Mouse (Mus musculus) liver, embryonic 13.5 days (tissue): Measurements from ENCODE around the gene Slc47a2. TPM values are rescaled to one million over a fixed set of nuclear protein-coding genes. Genes with fewer than 3 reads are reported as not detected.

ENCODE experiments used
- ATAC-seq: fragments of 200-750 bp; cut with Nextera tagmentation; 2 replicates; pipeline ENCODE4 v1.8.0; 2017; ENCODE audit warnings: low read depth, mild to moderate bottlenecking, moderate number of reproducible peaks, moderate library complexity
- DNase-seq: peaks from one replicate; pipeline ENCODE4 v3.0.0; 2022
- H3K27ac ChIP-seq: fragments of 300-500 bp; sonication (generic); 2 replicates; pipeline ENCODE4 v1.5.1; 2015; ENCODE audit warnings: moderate library complexity, mild to moderate bottlenecking, inconsistent platforms
- H3K27me3 ChIP-seq: fragments of 300-500 bp; sonication (generic); 2 replicates; pipeline ENCODE4 v1.6.1; 2015; ENCODE audit warnings: mild to moderate bottlenecking, inconsistent platforms
- H3K36me3 ChIP-seq: fragments of 300-500 bp; sonication (generic); 2 replicates; pipeline ENCODE4 v1.6.1; 2015; ENCODE audit warnings: mild to moderate bottlenecking, inconsistent platforms
- H3K4me1 ChIP-seq: fragments of 300-500 bp; sonication (generic); replicated peaks from 2 replicates; pipeline ENCODE4 v1.6.1; 2015; ENCODE audit warnings: inconsistent platforms
- H3K4me2 ChIP-seq: fragments of 300-500 bp; sonication (generic); 2 replicates; pipeline ENCODE4 v1.6.1; 2015; ENCODE audit warnings: inconsistent platforms, mild to moderate bottlenecking, moderate library complexity
- H3K4me3 ChIP-seq: fragments of 300-500 bp; sonication (generic); replicated peaks from 2 replicates; pipeline ENCODE4 v1.5.1; 2015; ENCODE audit warnings: mild to moderate bottlenecking, inconsistent platforms
- H3K9ac ChIP-seq: fragments of 300-500 bp; sonication (generic); 2 replicates; pipeline ENCODE4 v1.6.1; 2015; ENCODE audit warnings: mild to moderate bottlenecking, inconsistent platforms
- H3K9me3 ChIP-seq: fragments of 300-500 bp; sonication (generic); replicated peaks from 2 replicates; pipeline ENCODE4 v1.6.1; 2016; ENCODE audit warnings: inconsistent platforms
- WGBS: fragments of 180-500 bp; shearing (Covaris S2); methylation state at CpG from one replicate; pipeline ENCODE4 v1.1.7; 2015; ENCODE audit not compliant: insufficient replicate concordance; 5-methylcytosine and 5-hydroxymethylcytosine counted together
- polyA plus RNA-seq: library from polyadenylated mRNA; unstranded; fragments of >200 nt; fragmentation: Nextera tagmentation; extraction: Ambion mirVana; gene quantifications from 2 replicates; pipeline ENCODE4 v1.2.1, GENCODE M21; 2015

Slc47a2 gene
- polyA plus RNA-seq, result 0.06 and 0.09 TPM in 2 replicates

DNA sequence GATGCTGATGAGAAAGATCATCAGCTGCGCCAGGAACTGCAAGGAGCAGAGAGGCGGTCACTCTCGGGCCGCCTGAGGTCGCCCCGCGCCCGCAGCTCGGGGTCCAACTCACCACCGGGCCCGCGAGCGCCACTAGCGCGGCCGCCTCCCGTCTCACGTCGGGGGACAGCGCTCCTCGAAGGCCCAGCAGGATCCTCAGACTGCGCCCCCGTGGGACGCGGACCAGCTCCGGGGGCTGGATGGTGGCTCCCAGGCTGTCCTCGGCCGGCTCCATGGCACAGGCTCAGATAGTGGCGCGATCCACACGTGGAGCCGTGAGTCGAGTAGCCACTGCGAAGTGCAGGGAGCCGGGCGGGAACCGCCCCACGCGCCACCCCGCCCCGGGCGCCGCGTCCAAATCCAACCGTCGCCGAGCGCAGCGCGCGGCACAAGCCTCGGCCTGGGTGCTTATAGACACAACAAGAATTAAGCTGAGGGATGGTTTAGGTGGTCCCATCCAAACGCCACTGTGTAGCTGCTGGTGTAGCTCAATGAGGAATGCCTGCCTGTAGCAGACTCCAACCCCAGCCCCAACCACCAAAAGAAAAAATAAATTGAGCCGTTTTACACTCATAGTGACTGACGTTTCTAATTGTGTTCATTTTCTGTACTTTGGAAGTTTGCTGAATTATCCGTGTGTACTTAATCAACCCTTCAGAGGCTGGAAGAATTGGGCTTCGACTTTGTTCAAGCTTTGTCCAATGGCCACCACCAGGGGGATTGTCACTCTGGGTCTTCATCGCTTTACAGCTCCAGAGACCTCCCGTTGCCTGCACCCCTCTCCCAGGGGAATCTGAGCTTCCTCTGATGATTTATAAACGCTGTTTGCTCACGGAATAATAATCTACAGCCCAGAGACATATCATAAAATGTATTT, at the start of gene Slc47a2:
Slc47a2 (minus strand) TSS at position 356 of the 916 bp plus-strand sequence.
- WGBS, result 5% methylated on average over 61 of the region's 61 CpGs
- Histone ChIP-seq H3K36me3 (no peaks in the 10 kb centered on the region), H3K27ac (no peak within 1 kb of the TSS), H3K9ac (no peak within 1 kb of the TSS), H3K9me3 (no peaks in the 10 kb centered on the region), H3K4me1 (peaks cover 5% of the 10 kb centered on the region; the same call in 1 of the 2 replicates), H3K4me2 (peak within 1 kb of the TSS; percentile 54), H3K4me3 (peak within 1 kb of the TSS; percentile 39), H3K27me3 (peaks cover 58% of the 10 kb centered on the region)
- DNase-seq (no peak), ATAC-seq (no peak)

DNA sequence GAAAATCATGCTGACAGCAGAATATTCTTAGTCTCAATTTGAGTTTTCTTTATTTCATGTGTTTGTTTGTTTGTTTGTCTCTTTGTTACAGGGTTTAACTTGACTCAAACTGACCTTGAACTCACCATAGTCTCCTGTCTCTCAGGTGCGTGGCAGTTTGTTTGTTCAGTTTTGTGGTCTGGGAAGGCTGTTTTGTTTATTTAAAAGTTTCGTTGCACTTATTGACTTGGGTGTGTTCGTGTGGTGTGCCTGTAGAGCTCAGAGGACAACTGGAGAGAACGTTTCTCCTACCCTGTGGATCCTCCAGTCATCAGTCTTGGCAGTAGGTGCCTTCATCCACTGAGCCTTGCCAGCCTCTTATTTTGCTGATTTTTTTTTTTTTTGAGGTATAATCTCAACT, 46.3 kb upstream of the Slc47a2 start:
- Histone ChIP-seq H3K4me2 (no peak overlapping the region), H3K27me3 (no peaks in the 10 kb centered on the region), H3K27ac (no peak overlapping the region), H3K9ac (no peak overlapping the region), H3K9me3 (no peaks in the 10 kb centered on the region), H3K4me3 (no peak overlapping the region), H3K4me1 (no peaks in the 10 kb centered on the region), H3K36me3 (no peaks in the 10 kb centered on the region)
- ATAC-seq, result no peak
- 45% methylated on average over 4 of the region's 4 CpGs for WGBS
- no peak for DNase-seq

DNA sequence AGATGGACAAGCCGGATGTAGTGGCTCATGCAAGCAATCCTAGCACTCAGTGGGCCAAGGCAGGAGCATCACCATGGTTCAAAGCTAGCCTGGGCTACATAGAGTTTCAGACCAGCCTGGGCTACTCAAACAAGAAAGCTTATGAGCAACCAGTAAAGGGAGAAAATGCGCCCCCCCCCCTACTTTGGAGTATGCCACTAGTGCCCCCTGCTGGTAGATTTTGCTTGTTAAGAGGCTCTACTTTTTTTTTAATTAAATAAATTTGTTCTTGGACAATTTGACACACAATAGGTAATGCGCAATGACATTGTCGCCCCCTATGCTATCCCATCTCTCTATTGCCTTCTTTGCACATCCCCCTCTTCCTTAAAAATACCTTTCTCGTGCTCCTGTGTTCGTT, 45.4 kb upstream of the Slc47a2 start:
- H3K4me1 ChIP-seq, result no peaks in the 10 kb centered on the region
- DNase-seq (no peak), ATAC-seq (no peak)

DNA sequence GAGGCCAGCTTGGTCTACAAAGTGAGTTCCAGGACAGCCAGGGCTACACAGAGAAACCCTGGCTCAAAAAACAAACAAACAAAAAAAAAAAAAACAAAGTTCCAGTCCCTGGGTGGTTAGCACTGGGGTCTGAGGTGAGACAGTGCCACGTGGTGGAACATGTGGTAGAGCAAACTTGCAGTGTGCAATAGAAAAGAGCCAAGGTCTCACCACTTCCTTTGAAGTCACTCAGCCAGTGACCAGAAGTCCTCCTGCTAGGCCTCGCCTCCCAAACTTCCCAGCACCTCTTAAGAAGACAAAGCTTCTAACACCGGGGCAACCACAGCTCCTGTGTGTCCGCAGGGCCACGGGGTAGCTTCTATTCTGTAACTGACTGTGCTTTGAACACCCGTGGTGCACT, 44.6 kb upstream of the Slc47a2 start:
- WGBS, result 52% methylated on average over 6 of the region's 6 CpGs
- Histone ChIP-seq H3K9ac (no peak overlapping the region), H3K36me3 (no peaks in the 10 kb centered on the region), H3K9me3 (no peaks in the 10 kb centered on the region), H3K4me2 (no peak overlapping the region), H3K27me3 (0 out of 2 replicates have a peak, but pooled peaks cover 5% of the 10 kb centered on the region), H3K4me1 (no peaks in the 10 kb centered on the region), H3K27ac (no peak overlapping the region), H3K4me3 (no peak overlapping the region)
- no peak for ATAC-seq
- DNase-seq, result no peak

More for the DNA sequence above, 45.4 kb upstream of the Slc47a2 start:
- H3K9ac ChIP-seq, result no peak overlapping the region
- no peak overlapping the region for H3K4me3 ChIP-seq
- H3K9me3 ChIP-seq, result no peaks in the 10 kb centered on the region
- H3K36me3 ChIP-seq, result no peaks in the 10 kb centered on the region
- 0 out of 2 replicates have a peak, but pooled peaks cover 5% of the 10 kb centered on the region for H3K27me3 ChIP-seq
- H3K27ac ChIP-seq, result no peak overlapping the region
- WGBS, result 50% methylated on average over 6 of the region's 6 CpGs
- no peak overlapping the region for H3K4me2 ChIP-seq

DNA sequence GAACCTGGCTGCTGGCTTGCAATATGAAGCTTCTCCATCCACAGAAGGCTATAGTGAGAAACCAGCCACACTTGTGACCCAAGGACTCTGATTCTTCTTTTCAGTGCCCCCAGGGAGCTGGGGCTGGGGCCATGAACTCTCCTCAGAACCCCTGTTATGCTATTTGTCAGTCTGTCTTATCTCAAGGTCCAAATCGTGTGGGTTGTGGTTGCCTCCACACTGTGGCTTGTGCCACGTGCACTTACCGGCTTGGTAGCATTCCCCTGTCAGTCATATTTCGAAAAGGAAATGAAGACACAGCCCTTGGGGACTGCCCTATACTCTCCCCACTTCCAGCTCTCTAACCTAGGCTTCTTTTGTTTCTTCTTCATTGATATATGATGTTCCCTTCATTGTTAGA, 43.1 kb upstream of the Slc47a2 start:
- no peaks in the 10 kb centered on the region for H3K4me1 ChIP-seq
- 0 out of 2 replicates have a peak, but pooled peaks cover 5% of the 10 kb centered on the region for H3K27me3 ChIP-seq
- ATAC-seq (no peak), DNase-seq (no peak)
- no peaks in the 10 kb centered on the region for H3K9me3 ChIP-seq
- 16% methylated on average over 4 of the region's 4 CpGs for WGBS
- H3K4me3 ChIP-seq, result no peak overlapping the region
- H3K9ac ChIP-seq, result no peak overlapping the region
- no peak overlapping the region for H3K4me2 ChIP-seq
- no peak overlapping the region for H3K27ac ChIP-seq
- H3K36me3 ChIP-seq, result no peaks in the 10 kb centered on the region

DNA sequence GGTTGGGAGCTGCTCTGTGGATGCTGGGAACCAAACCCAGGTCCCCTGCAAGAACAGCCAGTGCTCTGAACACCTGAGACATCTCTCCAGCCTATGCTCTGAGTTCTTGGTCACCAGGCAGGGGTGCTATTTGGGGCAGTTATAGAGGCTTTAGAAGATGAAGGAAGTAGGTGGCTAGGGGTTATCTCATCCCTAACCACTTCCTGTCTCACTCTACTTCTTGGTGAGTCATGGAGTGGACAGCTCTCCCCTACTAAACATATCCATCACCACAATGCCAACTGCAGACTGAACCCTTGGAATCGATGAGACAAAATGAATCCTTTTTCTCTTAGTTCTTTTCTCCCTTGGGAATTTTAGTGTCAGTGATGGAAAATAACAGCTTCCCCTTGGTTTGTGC, 38.6 kb upstream of the Slc47a2 start:
- Histone ChIP-seq H3K36me3 (no peaks in the 10 kb centered on the region), H3K9me3 (no peaks in the 10 kb centered on the region), H3K27me3 (peaks cover 42% of the 10 kb centered on the region), H3K4me1 (0 out of 2 replicates have a peak, but pooled peaks cover 3% of the 10 kb centered on the region), H3K27ac (no peak overlapping the region), H3K9ac (no peak overlapping the region), H3K4me3 (no peak overlapping the region), H3K4me2 (no peak overlapping the region)
- ATAC-seq, result no peak
- no peak for DNase-seq
- 45% methylated on average over 1 of the region's 1 CpGs for WGBS

DNA sequence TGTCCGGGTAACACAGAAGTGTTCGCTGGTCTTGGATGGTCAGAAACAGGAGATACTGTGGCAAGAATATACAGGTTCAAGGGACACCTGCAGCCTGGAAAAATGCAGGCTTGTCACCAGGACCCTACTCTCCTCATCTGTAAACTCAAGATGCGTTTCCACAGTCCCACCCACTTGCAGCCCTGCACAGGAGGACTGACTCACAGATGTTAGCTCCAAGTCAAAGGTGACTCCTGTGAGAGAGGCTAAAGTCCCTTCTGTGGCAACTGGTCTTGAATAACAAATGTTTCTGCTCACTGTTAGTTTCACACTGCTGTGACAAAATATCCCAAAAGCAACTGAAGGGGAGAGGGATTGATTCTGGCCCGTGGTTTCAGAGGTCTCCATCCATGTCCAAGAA, 36.0 kb upstream of the Slc47a2 start:
- peaks cover 55% of the 10 kb centered on the region for H3K27me3 ChIP-seq
- no peak overlapping the region for H3K9ac ChIP-seq
- no peaks in the 10 kb centered on the region for H3K36me3 ChIP-seq
- ATAC-seq, result no peak
- no peak overlapping the region for H3K27ac ChIP-seq
- no peak overlapping the region for H3K4me3 ChIP-seq
- 50% methylated on average over 4 of the region's 4 CpGs for WGBS
- 0 out of 2 replicates have a peak, but pooled peaks cover 3% of the 10 kb centered on the region for H3K4me1 ChIP-seq
- H3K4me2 ChIP-seq, result no peak overlapping the region
- no peak for DNase-seq
- H3K9me3 ChIP-seq, result no peaks in the 10 kb centered on the region

DNA sequence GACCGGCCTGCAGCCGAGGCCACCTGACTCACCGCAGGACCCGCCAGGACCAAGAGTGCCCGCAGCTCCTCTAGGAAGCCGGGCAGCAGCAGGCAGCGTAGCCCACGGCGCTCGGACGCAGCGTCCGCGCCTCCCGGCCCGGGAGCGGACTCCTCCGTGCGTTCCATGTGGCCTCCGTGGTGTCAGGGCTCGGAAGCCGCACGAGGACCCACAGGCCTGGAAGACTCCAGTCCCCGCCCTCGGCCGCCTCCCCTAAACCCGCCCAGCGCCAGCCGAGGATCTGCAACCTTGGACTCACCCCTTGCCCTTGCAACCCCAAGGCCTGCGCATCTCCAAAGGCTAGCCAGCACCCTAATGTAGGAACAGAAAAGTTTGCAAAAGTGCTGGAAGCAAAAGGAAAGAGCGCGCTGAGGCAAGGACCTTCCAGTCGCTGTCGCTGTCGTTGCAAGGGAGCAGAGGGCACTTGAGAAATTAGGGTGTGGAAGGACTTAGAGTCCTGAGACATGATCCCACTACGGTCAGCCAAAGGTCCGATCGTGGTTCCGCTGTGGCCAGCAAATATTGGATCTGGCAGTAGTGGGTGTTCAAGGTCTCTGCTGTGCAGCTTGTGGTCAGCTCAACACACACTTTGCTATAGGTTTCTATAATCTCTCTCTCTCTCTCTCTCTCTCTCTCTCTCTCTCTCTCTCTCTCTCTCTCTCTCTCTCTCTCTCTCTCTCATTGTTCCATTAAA, 35.4 kb upstream of the Slc47a2 start, which contains the start of gene Slc47a1:
Slc47a1 (minus strand) TSS at position 465 of the 733 bp plus-strand sequence.
- Histone ChIP-seq H3K4me1 (0 out of 2 replicates have a peak, but pooled peaks cover 3% of the 10 kb centered on the region), H3K36me3 (no peaks in the 10 kb centered on the region), H3K4me2 (peak within 1 kb of the TSS; percentile 56), H3K9ac (peak within 1 kb of the TSS; percentile 41), H3K9me3 (no peaks in the 10 kb centered on the region), H3K4me3 (peak within 1 kb of the TSS; percentile 39), H3K27me3 (peaks cover 51% of the 10 kb centered on the region), H3K27ac (peak within 1 kb of the TSS; percentile 34)
- DNase-seq (no peak), ATAC-seq (peak; percentile 57; the same call in 1 of the 2 replicates)
- WGBS, result 12% methylated on average over 39 of the region's 39 CpGs

DNA sequence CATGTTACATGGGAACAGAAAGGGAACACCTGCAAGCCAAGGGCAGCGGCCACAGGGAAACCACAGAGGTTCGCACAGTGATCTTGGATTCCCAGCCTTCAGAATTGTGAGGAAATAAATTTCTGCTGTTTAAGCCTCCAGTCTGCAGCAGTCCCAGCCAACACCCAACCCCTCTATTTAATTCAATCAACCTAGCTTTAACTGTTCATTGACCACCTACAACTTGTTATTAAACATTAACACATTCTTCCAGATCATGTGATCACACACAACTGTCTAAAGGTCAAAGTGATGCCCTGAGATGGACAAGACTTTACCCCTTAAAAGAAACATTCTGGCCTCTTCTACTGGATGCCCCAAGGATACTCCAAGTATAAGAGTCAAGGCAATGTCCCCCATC, 26.0 kb upstream of the Slc47a2 start:
- Histone ChIP-seq H3K27me3 (0 out of 2 replicates have a peak, but pooled peaks cover 5% of the 10 kb centered on the region), H3K27ac (no peak overlapping the region), H3K4me3 (no peak overlapping the region), H3K9ac (no peak overlapping the region), H3K4me1 (no peaks in the 10 kb centered on the region), H3K36me3 (no peaks in the 10 kb centered on the region), H3K4me2 (no peak overlapping the region), H3K9me3 (no peaks in the 10 kb centered on the region)
- no peak for DNase-seq
- 75% methylated on average over 2 of the region's 2 CpGs for WGBS
- no peak for ATAC-seq

DNA sequence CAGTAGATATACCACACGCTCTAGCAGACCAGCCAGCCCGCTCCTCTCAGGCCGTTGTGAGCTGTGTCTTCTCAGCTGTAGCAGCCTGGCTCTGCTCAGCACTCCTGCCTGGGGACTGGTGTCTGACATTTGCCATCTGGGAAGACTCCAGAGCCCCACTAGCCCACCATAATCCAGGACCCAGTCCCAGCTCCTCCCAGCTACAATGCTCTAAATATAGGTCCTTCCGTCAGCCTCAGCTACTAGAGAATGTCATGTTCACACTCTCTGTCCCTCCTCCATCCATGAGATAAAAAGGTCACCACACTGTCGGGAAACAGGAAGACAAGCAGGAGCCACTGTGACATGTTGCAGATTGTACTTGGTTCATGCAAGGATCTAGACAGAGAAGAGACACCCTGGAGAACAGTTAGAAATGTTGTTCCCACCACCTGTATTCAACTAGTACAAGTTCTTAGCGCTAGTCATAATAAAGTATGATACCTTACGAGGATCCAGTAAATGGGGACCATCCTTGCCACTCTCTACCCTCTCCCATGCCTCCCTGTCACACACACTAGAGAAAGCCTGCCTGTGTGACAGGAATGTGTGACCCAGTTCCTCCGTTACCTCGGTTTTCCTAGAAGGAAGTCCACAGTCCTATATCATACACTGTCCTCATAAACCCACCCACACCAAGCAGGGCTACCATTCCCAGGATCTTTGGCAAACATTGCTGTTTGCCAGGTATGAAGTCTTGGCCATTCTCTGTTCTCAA, 24.0 kb upstream of the Slc47a2 start:
- Histone ChIP-seq H3K27me3 (0 out of 2 replicates have a peak, but pooled peaks cover 5% of the 10 kb centered on the region), H3K36me3 (no peaks in the 10 kb centered on the region), H3K4me2 (no peak overlapping the region), H3K9ac (no peak overlapping the region), H3K9me3 (no peaks in the 10 kb centered on the region), H3K4me3 (no peak overlapping the region), H3K4me1 (no peaks in the 10 kb centered on the region), H3K27ac (no peak overlapping the region)
- no peak for ATAC-seq
- no peak for DNase-seq
- 55% methylated on average over 9 of the region's 9 CpGs for WGBS
